Mouse (Mus musculus): Measurements from ENCODE around the gene Plekhb1. TPM values are rescaled to one million over a fixed set of nuclear protein-coding genes. Genes with fewer than 3 reads are reported as not detected.

Plekhb1 gene
- total and polyA plus RNA-seq, 3 experiments, result 2.9 to 19.0 (median 5.7) TPM

DNA sequence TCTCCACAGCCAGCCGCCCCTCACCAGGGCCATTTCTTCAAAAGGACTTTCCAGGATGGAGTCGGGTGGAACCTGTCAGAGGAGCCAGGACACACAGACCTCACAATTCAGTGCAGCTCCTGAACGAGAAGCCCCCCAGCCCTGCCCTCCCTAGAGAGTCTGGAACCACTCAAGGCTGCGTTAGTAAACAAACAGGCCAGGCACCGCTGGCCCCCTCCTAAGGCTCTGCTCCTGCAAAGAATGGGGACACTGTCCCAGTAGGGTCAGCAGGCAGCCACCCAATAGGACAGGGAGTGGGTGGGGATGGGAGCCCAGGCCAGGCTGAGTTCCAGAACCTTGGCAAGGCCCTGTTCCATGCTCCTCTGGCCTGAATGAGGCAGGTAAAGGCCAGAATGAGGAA, 5.5 kb downstream of the Plekhb1 start:
- no peak for DNase-seq

DNA sequence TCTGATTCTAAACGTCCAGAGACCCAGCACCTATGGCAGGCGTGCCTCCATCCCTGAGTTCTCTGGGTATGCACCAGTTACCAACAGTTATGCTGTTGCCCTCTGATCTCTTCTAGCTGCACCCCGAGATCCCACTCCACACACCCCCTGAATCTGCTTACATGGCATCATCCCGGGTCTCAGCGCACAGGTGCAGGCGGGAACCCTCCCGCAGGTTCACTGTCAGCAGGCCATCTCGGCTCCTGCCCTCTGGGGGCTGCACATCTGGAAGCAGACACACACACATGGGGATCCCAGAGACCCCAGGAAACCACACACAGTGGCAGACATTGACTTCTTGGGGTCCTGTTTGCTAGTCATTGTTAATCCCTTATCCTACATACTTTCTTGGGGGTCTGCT, 7.8 kb downstream of the Plekhb1 start:
- no peak for DNase-seq

DNA sequence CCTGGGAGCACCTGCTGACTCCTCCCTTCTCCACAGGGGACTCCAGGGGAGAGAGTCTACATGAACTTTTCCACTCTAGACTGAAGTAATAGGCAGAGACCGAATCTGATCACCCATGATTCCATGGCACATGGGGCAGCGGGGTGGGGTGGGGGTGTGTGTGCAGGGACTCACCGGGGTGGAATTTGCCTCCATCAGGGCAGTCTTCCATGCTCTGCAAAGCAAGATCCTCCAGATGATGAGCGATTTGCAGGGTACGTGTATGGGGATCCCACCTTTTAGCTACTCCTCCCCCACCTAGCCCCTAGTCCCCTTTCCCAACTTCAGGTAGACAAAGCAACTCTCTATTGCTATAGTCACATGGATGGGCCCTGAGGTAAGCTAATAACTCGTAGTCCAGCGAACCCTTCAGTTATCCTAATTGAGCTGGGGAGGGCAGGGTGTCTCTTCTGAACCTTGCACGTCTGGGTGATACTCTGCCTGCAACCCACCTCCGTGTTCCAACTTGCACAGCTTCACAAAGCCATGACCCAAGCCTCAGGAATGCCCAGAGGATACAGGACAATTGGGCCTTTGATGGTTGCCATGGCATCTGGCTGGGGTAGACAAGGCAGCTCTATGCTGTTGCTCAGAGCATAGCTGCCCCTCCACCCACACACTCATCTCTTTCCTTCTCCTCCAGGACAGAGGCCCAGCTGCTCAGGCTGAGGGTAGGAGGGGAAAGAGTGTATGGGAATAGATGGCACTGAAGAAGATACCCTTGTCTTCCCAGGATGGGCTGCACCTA, 8.5 kb downstream of the Plekhb1 start:
- no peak for DNase-seq

DNA sequence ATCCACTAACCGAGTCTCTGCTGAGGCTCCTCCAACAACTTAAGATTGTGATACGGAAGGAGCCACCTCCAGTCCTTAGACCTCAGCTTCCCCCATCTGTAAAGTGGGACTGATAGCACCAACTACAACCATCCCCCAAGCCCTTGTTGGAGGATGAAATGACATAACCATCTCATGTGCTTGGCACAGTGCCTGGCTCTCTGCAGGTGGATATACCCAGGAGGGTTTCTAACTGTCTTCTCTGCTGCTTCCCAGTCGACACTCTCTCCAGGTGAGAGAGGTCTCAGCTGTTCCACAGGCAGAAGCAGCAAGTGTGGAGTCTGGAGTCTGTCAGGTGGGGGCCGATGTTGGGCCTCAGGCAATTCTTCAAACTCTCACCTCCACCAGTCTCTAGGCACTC, 11.2 kb downstream of the Plekhb1 start:
- no peak for DNase-seq

DNA sequence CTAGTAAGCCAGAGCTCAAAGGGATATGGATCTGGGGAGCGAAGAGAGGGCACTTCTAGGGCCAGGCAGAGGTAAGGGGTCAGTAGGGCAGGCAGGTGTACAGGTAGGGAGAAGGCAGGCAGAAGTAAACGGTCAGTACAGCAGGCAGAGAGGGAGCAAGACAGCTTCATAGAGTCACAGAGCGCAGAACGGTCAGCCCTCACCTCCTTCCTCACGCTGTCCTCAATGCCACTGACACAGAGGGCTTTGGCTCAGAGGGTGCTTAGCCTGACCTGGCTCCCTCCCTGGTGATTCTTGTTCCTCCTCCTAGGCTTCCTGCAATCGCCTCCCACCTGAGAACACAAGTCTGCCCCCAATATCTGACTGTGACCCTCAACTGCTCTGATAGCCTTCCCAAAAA, 11.8 kb downstream of the Plekhb1 start:
- DNase-seq, result no peak

DNA sequence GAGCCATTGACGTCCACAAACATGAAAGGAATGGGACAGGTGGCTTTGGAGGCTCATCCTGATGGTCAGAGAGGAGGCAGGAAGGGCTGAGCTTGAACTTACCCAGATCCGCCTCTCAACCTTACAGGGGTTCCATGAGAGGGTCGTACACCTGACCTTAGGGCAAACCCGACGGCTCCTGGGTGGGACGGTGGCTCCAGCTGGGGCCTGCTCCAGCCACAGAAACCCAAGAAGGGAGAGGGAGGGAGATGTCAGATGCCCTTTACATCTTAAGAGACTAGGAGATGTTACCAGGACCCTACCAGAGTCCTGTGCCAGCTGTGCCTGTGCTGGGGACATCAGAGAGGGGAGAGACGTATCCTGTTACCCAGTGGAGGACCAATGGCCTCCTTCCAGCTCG, 12.4 kb downstream of the Plekhb1 start:
- no peak for DNase-seq

DNA sequence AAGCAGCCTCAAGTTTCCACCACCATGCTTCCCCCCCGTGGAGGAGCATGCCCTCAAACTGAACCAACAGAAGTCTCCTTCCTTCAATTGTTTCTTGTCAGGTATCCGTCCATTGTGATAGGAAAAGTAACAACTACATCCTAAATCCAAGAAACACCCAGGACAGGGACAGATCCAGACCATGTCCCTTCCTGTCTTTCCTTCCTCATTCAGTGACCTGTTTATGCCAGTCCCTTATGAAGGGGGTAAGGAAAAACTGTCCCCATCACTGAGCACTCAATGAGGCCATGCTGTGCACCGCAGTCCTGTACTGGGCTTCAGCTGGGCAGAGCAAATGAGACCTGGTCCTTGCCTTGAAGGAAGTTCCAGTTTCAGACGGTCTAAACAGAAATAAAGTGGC, 13.1 kb downstream of the Plekhb1 start:
- no peak for DNase-seq

DNA sequence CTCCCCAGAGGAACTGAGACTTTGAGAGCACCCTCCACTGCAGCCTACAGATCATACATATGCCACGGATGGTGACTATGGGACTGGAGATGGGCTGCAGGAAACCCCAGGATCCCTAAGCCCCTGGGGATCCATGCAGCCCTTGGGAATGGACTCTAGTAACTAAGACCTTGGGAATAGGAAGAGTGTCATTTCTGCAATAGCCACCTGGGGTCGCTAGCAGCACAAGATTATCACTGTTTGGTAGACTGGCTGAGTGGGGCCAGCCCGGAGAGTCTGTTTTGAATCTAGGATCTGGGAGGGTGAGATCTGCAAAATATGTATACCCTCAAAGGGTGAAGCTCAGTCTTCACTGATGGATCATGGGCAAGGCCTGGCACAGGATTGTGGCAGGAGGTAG, 17.1 kb downstream of the Plekhb1 start:
- DNase-seq, result peak; percentile 54

DNA sequence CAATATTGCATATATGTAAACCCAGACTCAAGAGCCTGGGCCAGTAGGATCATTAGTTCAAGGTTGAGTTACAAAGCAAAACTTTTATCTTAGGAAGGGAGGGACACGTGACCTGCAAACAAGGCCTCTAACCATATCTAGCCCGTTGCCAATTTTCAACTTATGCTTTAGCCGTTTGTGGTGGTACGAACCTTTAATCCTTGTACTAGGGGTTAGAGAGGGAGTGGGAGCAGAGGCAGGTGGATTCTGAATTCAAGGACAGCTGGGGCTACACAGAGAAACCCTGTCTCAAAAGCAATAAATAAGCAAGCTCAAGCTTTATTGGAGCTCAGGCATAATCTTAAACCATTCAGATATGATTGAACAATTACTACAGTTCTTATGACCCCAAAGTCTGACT, 19.8 kb downstream of the Plekhb1 start:
- no peak for DNase-seq

DNA sequence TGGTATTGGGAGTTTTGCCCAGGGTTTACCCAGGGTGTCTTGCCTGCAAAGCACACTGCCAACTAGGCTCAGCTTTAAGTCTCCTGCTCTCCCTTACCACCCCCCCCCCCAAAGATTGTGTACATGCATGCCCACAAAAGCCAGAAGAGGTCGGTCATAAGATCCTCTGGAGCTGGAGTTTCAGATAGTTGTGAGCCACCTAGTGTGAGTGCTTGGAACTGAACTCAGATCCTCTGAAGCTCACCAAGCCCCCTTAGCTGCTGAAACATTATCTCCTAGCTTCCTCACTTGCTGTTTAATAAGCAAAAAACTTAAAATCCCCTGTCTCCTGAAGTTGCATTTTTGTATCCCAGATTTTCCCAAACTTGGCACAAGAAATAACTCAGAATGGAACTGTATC, 24.6 kb downstream of the Plekhb1 start:
- no peak for DNase-seq

DNA sequence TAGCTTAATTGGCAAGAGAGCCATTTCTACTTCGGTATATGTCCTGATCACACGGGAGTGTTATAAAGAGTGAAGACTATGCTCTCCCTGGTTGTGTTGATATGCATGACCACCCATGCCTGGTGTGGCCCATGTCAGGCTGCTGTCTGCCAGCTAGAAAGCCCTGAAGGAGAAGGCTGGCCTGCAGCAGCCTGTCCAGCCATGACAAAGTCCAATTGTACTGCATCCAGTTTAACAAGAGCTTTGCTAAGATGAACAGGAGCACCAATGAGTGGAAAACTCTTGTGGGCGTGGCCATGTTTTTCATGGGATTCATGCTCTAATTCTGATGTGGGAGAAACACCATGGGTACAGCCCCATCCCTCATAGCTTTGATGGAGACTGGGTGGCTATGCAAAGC, 37.7 kb downstream of the Plekhb1 start:
- no peak for DNase-seq

DNA sequence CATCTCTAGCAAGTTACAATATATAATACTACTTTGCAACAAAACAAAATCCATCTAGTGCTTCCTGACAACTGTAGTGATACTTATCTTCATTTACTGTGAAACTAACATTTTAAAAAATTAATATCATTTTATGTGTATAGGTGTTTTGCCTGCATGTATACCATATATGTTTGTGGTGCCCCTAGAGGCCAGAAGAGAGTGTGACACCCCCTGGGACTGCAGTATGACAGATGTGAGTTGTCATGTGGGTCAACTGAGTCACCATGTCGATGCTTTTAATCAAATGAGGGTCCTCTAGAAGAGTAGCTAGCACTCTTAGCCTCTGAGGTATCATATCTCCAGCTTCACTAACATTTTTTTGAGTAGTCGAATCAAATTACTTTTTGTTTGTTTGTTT, 39.9 kb downstream of the Plekhb1 start:
- no peak for DNase-seq

DNA sequence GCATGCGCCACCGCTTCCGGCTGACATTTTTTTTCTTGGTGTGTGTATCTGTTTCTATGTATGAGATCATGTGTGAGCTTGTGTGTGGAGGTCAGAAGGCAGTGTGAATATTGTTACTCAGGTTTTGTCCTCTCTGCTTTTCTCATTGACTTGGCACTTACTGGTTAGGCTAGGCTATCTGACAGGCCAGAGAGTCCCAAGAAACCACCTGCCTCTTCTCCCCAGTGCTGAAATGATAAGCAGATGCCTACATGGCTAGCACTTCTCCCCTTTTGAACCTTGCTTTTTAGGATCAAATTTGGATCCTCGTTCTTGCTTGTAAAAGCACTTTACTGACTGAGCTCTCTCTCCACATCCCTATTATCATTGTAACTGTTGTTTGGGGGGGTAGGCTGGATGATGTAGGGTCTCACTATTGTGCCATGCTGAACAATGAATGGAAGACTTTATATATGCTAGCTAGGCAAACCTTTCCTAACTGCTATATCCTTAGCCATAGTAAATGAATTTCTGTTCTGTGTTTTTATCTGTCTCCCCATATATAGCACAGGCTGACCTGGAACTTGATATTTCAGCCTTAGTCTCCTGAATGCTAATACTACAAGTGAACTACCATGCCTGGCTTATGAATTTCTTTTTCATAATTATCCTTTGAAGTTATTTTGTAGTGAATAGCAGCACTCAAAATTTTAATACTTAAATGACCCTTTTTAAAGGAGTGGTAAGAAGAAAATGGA, 45.9 kb downstream of the Plekhb1 start:
- no peak for DNase-seq

DNA sequence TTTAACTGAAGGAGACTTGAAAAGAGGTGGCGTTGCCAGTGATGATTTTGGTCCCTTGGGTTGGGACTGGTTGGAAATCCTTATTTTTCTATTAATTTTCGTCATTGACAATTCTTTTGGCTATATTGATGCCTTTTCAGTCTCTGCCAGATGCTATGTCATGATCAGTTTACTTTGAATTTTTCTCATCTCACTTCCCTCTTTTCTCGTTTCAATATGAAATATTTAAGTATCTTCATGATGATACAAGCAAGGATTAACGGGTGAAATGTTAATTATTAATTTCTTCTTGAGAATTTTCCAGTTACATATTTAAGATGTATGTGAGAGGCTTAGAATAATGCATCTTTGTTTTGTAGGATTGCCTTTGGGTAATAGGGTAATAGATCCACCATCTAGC, 53.3 kb downstream of the Plekhb1 start:
- no peak for DNase-seq

DNA sequence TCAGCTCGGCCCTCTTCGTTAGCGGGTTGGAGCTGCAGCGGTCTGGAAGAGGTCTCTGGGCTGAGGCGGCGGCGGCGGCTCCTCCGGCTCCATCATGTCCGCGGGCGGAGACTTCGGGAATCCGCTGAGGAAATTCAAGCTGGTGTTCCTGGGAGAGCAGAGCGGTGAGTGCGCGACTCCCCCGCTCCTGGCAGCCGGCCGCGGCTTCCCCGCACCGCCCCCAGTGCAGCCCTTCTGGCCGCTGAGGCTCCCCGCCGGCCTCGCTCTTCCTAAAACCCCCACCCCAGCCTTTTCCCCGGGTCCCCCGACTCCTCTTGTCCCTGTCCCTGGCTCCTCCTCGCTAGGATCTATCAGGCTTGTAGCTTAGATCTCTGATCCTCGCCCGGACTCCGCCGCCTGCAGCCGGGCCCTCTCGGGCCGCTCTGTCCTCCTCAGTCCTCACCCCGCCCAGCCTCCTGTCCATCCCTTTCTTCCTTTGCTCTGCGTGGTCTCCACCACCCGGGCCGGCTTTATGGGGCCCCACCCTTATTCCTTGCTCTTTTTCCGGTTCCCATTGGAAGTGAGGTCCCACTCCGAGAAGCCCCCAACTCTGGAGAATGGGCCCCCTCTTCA, 54.0 kb downstream of the Plekhb1 start, which contains the start of gene Mrpl48:
Mrpl48 (minus strand) TSS at position 172 of the 612 bp plus-strand sequence.
- peak; percentile 79 for DNase-seq

DNA sequence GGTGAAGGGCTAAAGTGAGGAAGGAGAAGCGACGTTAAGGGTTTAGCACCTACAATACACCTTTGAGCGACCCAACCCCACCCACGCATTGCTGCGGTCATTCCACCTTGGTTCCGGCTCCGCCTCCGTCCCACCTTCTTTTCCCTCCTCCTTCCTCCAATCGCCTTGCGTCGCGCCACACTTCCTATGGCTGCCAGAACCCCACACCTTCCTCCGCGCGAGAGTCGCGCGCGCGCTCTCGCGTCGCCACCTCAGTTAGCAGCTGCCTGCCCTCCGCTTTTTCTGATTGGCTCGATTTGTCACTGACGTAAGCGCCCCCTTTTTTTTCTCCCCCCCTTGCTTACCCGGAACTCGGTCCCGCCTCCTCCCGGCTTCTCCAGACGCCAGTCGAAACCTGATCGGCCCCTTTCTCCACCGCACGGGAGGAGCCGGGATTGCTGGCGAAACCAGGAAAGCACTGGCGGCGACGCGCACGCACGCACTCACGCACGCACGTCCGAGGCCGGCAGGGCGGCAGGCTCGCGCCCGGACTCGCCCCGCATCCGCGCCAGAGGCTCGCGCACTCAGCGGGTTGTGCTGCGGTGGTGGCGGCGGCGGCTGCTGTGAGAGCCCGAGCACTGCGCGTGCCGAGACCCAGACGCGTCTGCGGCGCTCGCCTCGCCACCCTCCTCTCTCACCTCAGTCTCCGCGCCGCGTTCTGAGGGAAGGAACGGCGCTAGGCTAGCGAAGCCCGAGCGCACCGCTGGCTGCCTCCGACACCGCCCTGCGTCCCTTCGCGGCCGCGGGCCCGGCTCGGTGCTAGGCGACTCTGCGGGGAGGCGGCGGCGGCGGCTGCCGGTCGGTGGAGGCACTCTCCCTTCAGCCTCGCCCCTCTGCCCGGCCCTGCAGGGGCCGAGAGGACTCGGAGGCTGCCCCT, 54.7 kb downstream of the Plekhb1 start, which contains the start of gene Rab6a:
Rab6a (plus strand) TSS at position 197 of the 916 bp plus-strand sequence.
- peak; percentile 99 for DNase-seq

DNA sequence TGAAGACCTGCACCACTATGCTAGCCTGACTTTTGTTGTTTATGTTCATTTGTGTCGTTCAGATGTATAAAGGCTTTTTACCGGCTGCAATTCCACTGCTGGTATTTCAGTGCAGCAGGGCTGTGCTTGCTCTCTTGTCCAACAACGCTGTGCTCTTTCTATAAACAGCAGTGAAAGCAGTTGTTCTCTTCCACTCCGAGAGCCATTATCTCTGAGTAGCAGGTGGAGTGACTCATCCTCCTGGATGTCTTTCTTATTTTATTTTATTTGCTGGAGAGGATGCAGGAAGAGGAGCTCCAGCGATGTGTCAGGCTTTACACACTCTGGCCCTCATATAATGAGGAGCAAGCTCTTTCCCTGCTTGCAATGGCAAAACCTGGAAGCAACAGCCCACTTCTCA, 62.0 kb downstream of the Plekhb1 start:
- DNase-seq, result no peak

DNA sequence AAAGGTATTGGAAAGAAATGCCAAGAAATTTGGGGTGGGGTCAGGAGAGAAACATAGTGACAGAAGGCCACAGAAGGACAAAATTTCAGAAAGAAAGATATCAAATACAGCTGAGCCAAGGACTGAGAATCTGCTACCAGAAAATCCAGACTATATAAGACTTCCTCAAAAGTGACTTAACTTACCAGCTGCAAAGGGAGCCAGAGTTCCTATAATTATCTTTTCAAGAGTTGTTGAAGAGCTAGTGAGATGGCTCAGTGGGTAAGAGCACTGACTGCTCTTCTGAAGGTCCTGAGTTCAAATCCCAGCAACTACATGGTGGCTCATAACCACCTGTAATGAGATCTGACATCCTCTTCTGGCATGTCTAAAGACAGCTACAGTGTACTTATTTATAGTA, 68.9 kb downstream of the Plekhb1 start:
- DNase-seq, result no peak
